Mouse (Mus musculus) cerebellum, adult 9-10 months (tissue): ENCODE measurements around the gene Defb43.
A peak's percentile ranks its signal among the peaks of the same experiment; 100 is the strongest.

Experiments used
- DNase-seq: peaks from one replicate; pipeline ENCODE4 v3.0.0; 2022

The Defb43 gene

GRCm38 (mm10) chr14:63011471-63011870, at the start of gene Defb43:
TSS of gene Defb43 (plus strand) at chr14:63011771.
- no peak for DNase-seq

GRCm38 (mm10) chr14:62963632-62964031, 47.9 kb upstream of the Defb43 start:
- no peak for DNase-seq

GRCm38 (mm10) chr14:62965342-62965741, 46.2 kb upstream of the Defb43 start:
- peak; percentile 24 for DNase-seq

- no peak for DNase-seq
Measured at GRCm38 (mm10) chr14:62965811-62966520, 45.6 kb upstream of the Defb43 start.

- peak; percentile 60 for DNase-seq
Measured at GRCm38 (mm10) chr14:62975046-62975445, 36.5 kb upstream of the Defb43 start.

- no peak for DNase-seq
Measured at GRCm38 (mm10) chr14:62979815-62980214, 31.8 kb upstream of the Defb43 start.

- DNase-seq: no peak
Measured at GRCm38 (mm10) chr14:62984410-62984809, 27.2 kb upstream of the Defb43 start, which contains the start of gene Defb48. TSS of gene Defb48 (minus strand) at chr14:62984510.

- DNase-seq: no peak
Measured at GRCm38 (mm10) chr14:62991271-62991670, 20.3 kb upstream of the Defb43 start.

GRCm38 (mm10) chr14:62991849-62992510, 19.6 kb upstream of the Defb43 start:
- DNase-seq: no peak

GRCm38 (mm10) chr14:62997777-62998176, 13.8 kb upstream of the Defb43 start, which contains the start of gene Defb47:
TSS of gene Defb47 (plus strand) at chr14:62998077.
- DNase-seq: no peak

- DNase-seq: no peak
Measured at GRCm38 (mm10) chr14:62998977-62999376, 12.6 kb upstream of the Defb43 start.

- no peak for DNase-seq
Measured at GRCm38 (mm10) chr14:63002588-63002987, 9.0 kb upstream of the Defb43 start.

GRCm38 (mm10) chr14:63013082-63013481, 1.5 kb downstream of the Defb43 start:
- no peak for DNase-seq

GRCm38 (mm10) chr14:63014667-63015066, 3.1 kb downstream of the Defb43 start:
- no peak for DNase-seq

GRCm38 (mm10) chr14:63020524-63021156, 9.1 kb downstream of the Defb43 start:
- DNase-seq: no peak

- DNase-seq: no peak
Measured at GRCm38 (mm10) chr14:63046691-63047090, 35.1 kb downstream of the Defb43 start, which contains the start of gene Defb42. TSS of gene Defb42 (plus strand) at chr14:63046991.

- no peak for DNase-seq
Measured at GRCm38 (mm10) chr14:63049910-63050370, 38.4 kb downstream of the Defb43 start, which contains the start of gene Defb30. TSS of gene Defb30 (minus strand) at chr14:63049960.

GRCm38 (mm10) chr14:63050769-63051168, 39.2 kb downstream of the Defb43 start:
- DNase-seq: peak; percentile 39

GRCm38 (mm10) chr14:63054729-63055128, 43.2 kb downstream of the Defb43 start:
- peak; percentile 95 for DNase-seq

GRCm38 (mm10) chr14:63060361-63060760, 48.8 kb downstream of the Defb43 start:
- no peak for DNase-seq

- no peak for DNase-seq
Measured at GRCm38 (mm10) chr14:63062184-63062583, 50.6 kb downstream of the Defb43 start.

- DNase-seq: no peak
Measured at GRCm38 (mm10) chr14:63065391-63065790, 53.8 kb downstream of the Defb43 start.

GRCm38 (mm10) chr14:63066630-63067310, 55.2 kb downstream of the Defb43 start:
- peak; percentile 69 for DNase-seq
